In genomic region chr5:33144025-33144424, GRCm38 (mm10) we compare ENCODE assay signal across 10 mouse cellular contexts. TPM values are rescaled to one million over a fixed set of nuclear protein-coding genes. Genes with fewer than 3 reads are reported as not detected.
A peak's percentile ranks its signal among the peaks of the same experiment; 100 is the strongest.
DNase-seq lines count a peak whose midpoint lies in the region; ATAC-seq lines count a peak whose summit lies in the region.
"Had no signal": no experiment of that assay in that cellular context is flagged by ENCODE, and none has a peak within 500 bp of the region (broad histone marks: within the 10 kb centered on the region; RNA-seq: fewer than 3 reads in every experiment).

No protein-coding gene starts in this region.

- no peak overlapping the region for H3K4me2 ChIP-seq in hindbrain, embryonic 13.5 days
- H3K4me2 ChIP-seq in embryonic facial prominence, embryonic 11.5 days (ENCODE audit: low read depth, low read length): no peak overlapping the region
- H3K4me2 ChIP-seq: embryonic facial prominence, embryonic 15.5 days had no signal

- H3K36me3 ChIP-seq in hindbrain, embryonic 10.5 days: no peaks in the 10 kb centered on the region
- no peaks in the 10 kb centered on the region for H3K36me3 ChIP-seq in hindbrain, embryonic 13.5 days
- no peaks in the 10 kb centered on the region for H3K36me3 ChIP-seq in embryonic facial prominence, embryonic 11.5 days (replicated peaks; ENCODE audit: control insufficient read depth, insufficient read depth, low read depth, low read length)
- H3K36me3 ChIP-seq: embryonic facial prominence, embryonic 15.5 days had no signal

- DNase-seq in hindbrain, embryonic 10.5 days (ENCODE audit: low spot score): peak; percentile 12
- peak; percentile 81 for DNase-seq in 416B (ENCODE audit: low read depth)
- DNase-seq in R1 (ENCODE audit: low read depth, low spot score): peak; percentile 76
- DNase-seq in embryonic facial prominence, embryonic 11.5 days (ENCODE audit: low spot score): peak; percentile 43
- no peak for DNase-seq in cerebellum, postnatal 14 days

- H3K9ac ChIP-seq in hindbrain, embryonic 13.5 days: no peak overlapping the region
- no peak overlapping the region for H3K9ac ChIP-seq in embryonic facial prominence, embryonic 11.5 days (replicated peaks; ENCODE audit: low read length)
- H3K9ac ChIP-seq: embryonic facial prominence, embryonic 15.5 days had no signal

- H3K9me3 ChIP-seq in hindbrain, embryonic 10.5 days: no peaks in the 10 kb centered on the region
- no peaks in the 10 kb centered on the region for H3K9me3 ChIP-seq in hindbrain, embryonic 13.5 days
- H3K9me3 ChIP-seq in embryonic facial prominence, embryonic 11.5 days (replicated peaks; ENCODE audit: control insufficient read depth, low read length): no peaks in the 10 kb centered on the region
- H3K9me3 ChIP-seq: embryonic facial prominence, embryonic 15.5 days had no signal

- 51% methylated on average over 5 of the region's 5 CpGs for WGBS in hindbrain, embryonic 10.5 days
- 56% methylated on average over 5 of the region's 5 CpGs for WGBS in hindbrain, embryonic 13.5 days
- 58% methylated on average over 5 of the region's 5 CpGs for WGBS in embryonic facial prominence, embryonic 11.5 days

- H3K4me3 ChIP-seq in hindbrain, embryonic 10.5 days: no peak overlapping the region
- no peak overlapping the region for H3K4me3 ChIP-seq in hindbrain, embryonic 13.5 days
- H3K4me3 ChIP-seq in embryonic facial prominence, embryonic 11.5 days (ENCODE audit: low read depth, low read length): no peak overlapping the region
- H3K4me3 ChIP-seq: embryonic facial prominence, embryonic 15.5 days had no signal

- no peaks in the 10 kb centered on the region for H3K4me1 ChIP-seq in hindbrain, embryonic 10.5 days (replicated peaks)
- H3K4me1 ChIP-seq in hindbrain, embryonic 13.5 days (replicated peaks): no peaks in the 10 kb centered on the region
- H3K4me1 ChIP-seq in embryonic facial prominence, embryonic 11.5 days (ENCODE audit: control insufficient read depth, insufficient read depth, low read length): no peaks in the 10 kb centered on the region
- H3K4me1 ChIP-seq: embryonic facial prominence, embryonic 15.5 days had no signal

- H3K27me3 ChIP-seq in hindbrain, embryonic 10.5 days (ENCODE audit: insufficient read depth, poor library complexity, severe bottlenecking): no peaks in the 10 kb centered on the region
- no peaks in the 10 kb centered on the region for H3K27me3 ChIP-seq in hindbrain, embryonic 13.5 days
- H3K27me3 ChIP-seq in embryonic facial prominence, embryonic 11.5 days (ENCODE audit: control insufficient read depth, insufficient read depth, low read length): no peaks in the 10 kb centered on the region

- no peak overlapping the region for H3K27ac ChIP-seq in hindbrain, embryonic 10.5 days
- H3K27ac ChIP-seq in hindbrain, embryonic 13.5 days: no peak overlapping the region
- no peak overlapping the region for H3K27ac ChIP-seq in embryonic facial prominence, embryonic 11.5 days (replicated peaks; ENCODE audit: low read depth, low read length)
- H3K27ac ChIP-seq: embryonic facial prominence, embryonic 15.5 days; macrophage had no signal

- no peak for ATAC-seq in hindbrain, embryonic 13.5 days (ENCODE audit: low FRiP score)
- ATAC-seq in embryonic facial prominence, embryonic 11.5 days (replicated peaks; ENCODE audit: insufficient number of reproducible peaks, low FRiP score, low TSS enrichment, low read depth): no peak
- peak; percentile 74 for ATAC-seq in megakaryocyte-erythroid progenitor cell, adult 5-6 weeks (replicated peaks; ENCODE audit: low FRiP score, low TSS enrichment, poor library complexity, severe bottlenecking)
- ATAC-seq in inflammation-experienced regulatory T-cells, adult 6 months: no peak

RNA-seq across cellular contexts. Expression of gene Slc5a1, which starts 40.0 kb away (rescaled TPM):
- not detected in 2 replicates for polyA plus RNA-seq in hindbrain, embryonic 10.5 days (2016; fragmentation: Nextera tagmentation; extraction: Ambion mirVana)
- polyA plus RNA-seq in hindbrain, embryonic 13.5 days (2015; fragmentation: Nextera tagmentation; extraction: Ambion mirVana): 0.04 TPM in 1 of 2 replicates, not detected in the other
- polyA plus RNA-seq in embryonic facial prominence, embryonic 11.5 days (2014; fragmentation: Nextera tagmentation; extraction: Ambion mirVana): not detected in 2 replicates
- total RNA-seq in megakaryocyte-erythroid progenitor cell, adult 5-6 weeks (2014; fragmentation: Nextera tagmentation): not detected in 2 replicates
- total RNA-seq in megakaryocyte-erythroid progenitor cell, adult 5-6 weeks (2017): not detected in 2 replicates
- not detected for polyA plus RNA-seq in inflammation-experienced regulatory T-cells, adult 6 months (2017; shearing (Covaris generic))
- polyA plus RNA-seq: macrophage had no signal

Comparison
In these comparisons a context has a peak if more than half of its experiments do, and no peak if none do; other contexts are left out.
1. DNase-seq: peak in hindbrain, embryonic 10.5 days (single experiment), 416B (single experiment), R1 (single experiment) and embryonic facial prominence, embryonic 11.5 days (single experiment); none in cerebellum, postnatal 14 days (0 of 2).